Mouse (Mus musculus) hindbrain, postnatal 0 days (tissue): Measurements from ENCODE around the gene Pak4. TPM values are rescaled to one million over a fixed set of nuclear protein-coding genes. Genes with fewer than 3 reads are reported as not detected.

Source experiments
- ATAC-seq: fragments of 200-750 bp; cut with Nextera tagmentation; 2 replicates; pipeline ENCODE4 v1.8.0; 2017; ENCODE audit warnings: mild to moderate bottlenecking, moderate TSS enrichment, moderate library complexity
- DNase-seq: peaks from one replicate; pipeline ENCODE4 v3.0.0-alpha.2; 2015; ENCODE audit warnings: low spot score
- H3K27ac ChIP-seq: fragments of 300-500 bp; sonication (generic); 2 replicates; pipeline ENCODE4 v1.5.1; 2014; ENCODE audit warnings: mild to moderate bottlenecking
- H3K27me3 ChIP-seq: fragments of 300-500 bp; sonication (generic); 2 replicates; pipeline ENCODE4 v1.6.1; 2014; ENCODE audit warnings: low read length, mixed read lengths; ENCODE audit not compliant: insufficient read depth
- H3K36me3 ChIP-seq: fragments of 300-500 bp; sonication (generic); 2 replicates; pipeline ENCODE4 v1.6.1; 2014; ENCODE audit warnings: low read length, mixed read lengths; ENCODE audit not compliant: insufficient read depth
- H3K4me1 ChIP-seq: fragments of 300-500 bp; sonication (generic); 2 replicates; pipeline ENCODE4 v1.6.1; 2014; ENCODE audit warnings: antibody characterized with exemption, low read length, mixed read lengths; ENCODE audit not compliant: insufficient read depth
- H3K4me2 ChIP-seq: fragments of 300-500 bp; sonication (generic); 2 replicates; pipeline ENCODE4 v1.6.1; 2014; ENCODE audit warnings: low read depth, mild to moderate bottlenecking, low read length, moderate library complexity, mixed read lengths
- H3K4me3 ChIP-seq: fragments of 300-500 bp; sonication (generic); 2 replicates; pipeline ENCODE4 v1.5.1; 2014; ENCODE audit warnings: low read length
- H3K9ac ChIP-seq: fragments of 300-500 bp; sonication (generic); replicated peaks from 2 replicates; pipeline ENCODE4 v1.6.1; 2014; ENCODE audit warnings: mild to moderate bottlenecking, low read length, moderate library complexity, mixed read lengths
- H3K9me3 ChIP-seq: fragments of 300-500 bp; sonication (generic); 2 replicates; pipeline ENCODE4 v1.6.1; 2016; ENCODE audit warnings: low read length, mixed read lengths
- CTCF ChIP-seq: IDR thresholded peaks from 2 replicates; pipeline ENCODE4 v1.5.1; 2016; ENCODE audit warnings: antibody characterized with exemption, control low read depth, low read depth
- WGBS: fragments of 180-500 bp; shearing (Covaris S2); extraction: QIAGEN DNeasy Blood & Tissue Kit; methylation state at CpG from one replicate; pipeline ENCODE4 v1.1.7; 2014; 5-methylcytosine and 5-hydroxymethylcytosine counted together
- polyA plus RNA-seq: library from polyadenylated mRNA; unstranded; fragments of >200 nt; fragmentation: Nextera tagmentation; extraction: Ambion mirVana; gene quantifications from 2 replicates; pipeline ENCODE4 v1.2.1, GENCODE M21; 2015
- total RNA-seq: library from RNA; depleted of rRNA; stranded (reverse); fragments of >200 nt; gene quantifications from 2 replicates; pipeline ENCODE4 v1.2.3, GENCODE M21; 2014

Gene Pak4
- total and polyA plus RNA-seq, 2 experiments from 2014 or later = 13.2 to 20.3 TPM

DNA sequence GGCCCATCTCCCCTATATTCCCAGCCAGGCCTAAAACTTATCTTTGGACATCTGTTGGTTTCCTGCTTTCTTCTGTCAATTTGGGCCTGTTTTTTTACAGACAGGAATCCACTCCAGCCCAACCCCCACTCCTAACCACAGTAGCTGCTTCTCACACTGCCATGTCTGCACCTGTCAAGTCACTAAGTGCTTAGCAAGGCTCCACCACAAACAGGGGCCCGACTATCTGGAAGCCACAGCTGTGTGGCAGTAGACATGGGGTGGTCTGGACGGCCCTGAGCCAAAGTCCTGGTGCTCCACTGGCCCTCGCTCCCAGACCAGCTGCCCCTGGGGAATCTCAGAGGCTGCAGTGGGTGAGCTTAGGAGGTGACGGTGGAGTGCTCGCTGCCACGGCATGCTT, 40.3 kb downstream of the Pak4 start:
- Histone ChIP-seq H3K4me3 (no peak overlapping the region), H3K27me3 (no peaks in the 10 kb centered on the region), H3K9me3 (no peaks in the 10 kb centered on the region), H3K36me3 (peaks cover 13% of the 10 kb centered on the region), H3K27ac (no peak overlapping the region), H3K9ac (no peak overlapping the region), H3K4me2 (no peak overlapping the region), H3K4me1 (no peaks in the 10 kb centered on the region)
- whole genome bisulfite sequencing = 76% methylated on average over 6 of the region's 6 CpGs
- ATAC-seq (no peak), DNase-seq (no peak)
- no peak for TF ChIP-seq CTCF

DNA sequence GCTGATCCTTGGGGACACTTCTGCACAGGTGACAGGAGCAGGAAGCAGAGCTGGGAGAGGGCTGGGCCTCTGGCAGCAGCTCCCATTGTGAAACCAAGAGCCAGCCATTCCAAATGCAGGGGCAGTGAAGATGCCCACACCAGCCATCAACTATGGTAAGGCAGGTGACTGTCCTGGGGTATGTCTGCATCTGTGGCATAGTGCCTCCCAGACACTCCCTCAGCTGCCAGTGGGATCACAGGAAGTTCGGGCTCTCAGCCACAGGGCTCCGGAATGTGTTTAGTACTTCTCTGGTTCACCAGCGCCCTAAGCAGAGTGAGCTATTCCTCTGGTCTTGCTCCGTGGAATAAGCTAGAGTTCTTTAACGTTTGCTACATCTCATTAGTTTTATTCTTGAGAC, 40.9 kb downstream of the Pak4 start:
- ATAC-seq = no peak
- no peaks in the 10 kb centered on the region for H3K27me3 ChIP-seq
- H3K9ac ChIP-seq = no peak overlapping the region
- H3K4me2 ChIP-seq = no peak overlapping the region
- no peak overlapping the region for H3K4me3 ChIP-seq
- DNase-seq = no peak
- H3K27ac ChIP-seq = no peak overlapping the region
- no peaks in the 10 kb centered on the region for H3K4me1 ChIP-seq
- no peak for TF ChIP-seq CTCF
- no peaks in the 10 kb centered on the region for H3K9me3 ChIP-seq
- H3K36me3 ChIP-seq = peaks cover 13% of the 10 kb centered on the region
- WGBS = 79% methylated on average over 5 of the region's 5 CpGs

DNA sequence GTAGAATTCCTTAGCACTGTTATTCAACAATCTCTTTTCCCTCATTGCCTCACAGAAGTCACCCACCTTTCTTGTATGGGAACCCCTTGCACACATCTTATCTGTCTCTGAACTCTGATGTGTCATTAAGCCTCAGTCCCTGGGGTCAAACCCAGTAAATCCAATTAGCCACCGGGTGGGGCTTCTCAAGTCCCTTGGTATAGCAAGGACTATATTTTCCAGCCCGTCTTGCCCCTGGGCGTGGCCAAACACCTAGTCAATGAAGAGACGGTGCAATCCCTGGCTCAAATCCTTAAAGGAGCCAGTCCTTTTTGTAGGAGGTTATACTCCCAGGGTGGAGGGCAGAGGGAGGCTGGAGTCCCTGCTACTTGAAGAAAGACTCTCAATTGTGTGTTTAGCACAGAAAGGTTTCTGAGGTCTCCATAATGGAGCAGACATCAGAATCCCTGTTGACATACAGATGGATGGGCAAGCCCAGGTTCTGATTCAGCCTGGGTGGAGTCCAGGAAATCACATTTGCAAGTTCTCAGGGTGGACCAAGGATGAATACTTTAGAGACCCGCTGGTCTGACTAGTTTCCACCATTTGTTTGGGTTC, 41.9 kb downstream of the Pak4 start:
- H3K4me3 ChIP-seq = no peak overlapping the region
- no peak overlapping the region for H3K27ac ChIP-seq
- H3K36me3 ChIP-seq = peaks cover 8% of the 10 kb centered on the region
- no peaks in the 10 kb centered on the region for H3K27me3 ChIP-seq
- no peak for ATAC-seq
- no peaks in the 10 kb centered on the region for H3K9me3 ChIP-seq
- H3K9ac ChIP-seq = no peak overlapping the region
- DNase-seq = no peak
- 24% methylated on average over 5 of the region's 5 CpGs for WGBS
- TF ChIP-seq CTCF = no peak
- H3K4me2 ChIP-seq = no peak overlapping the region
- no peaks in the 10 kb centered on the region for H3K4me1 ChIP-seq

DNA sequence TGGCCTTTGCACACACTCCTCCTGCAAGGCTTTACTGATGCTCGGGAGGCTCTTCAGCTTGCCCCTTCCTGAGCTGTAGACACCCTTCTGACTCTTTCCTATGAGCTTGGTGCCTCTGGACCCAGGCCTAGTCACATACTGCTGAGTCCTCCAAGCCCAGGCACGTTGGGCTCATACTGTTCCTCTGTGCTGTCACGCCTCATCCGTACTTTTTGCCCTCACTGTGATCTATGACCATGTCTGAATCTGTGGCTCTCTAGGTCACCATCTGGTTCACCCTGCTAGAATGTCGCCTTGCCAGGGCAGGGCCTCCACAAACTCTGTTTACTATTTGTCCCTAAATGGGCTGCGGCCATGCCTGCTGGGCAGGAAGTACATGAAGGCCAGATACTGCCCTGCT, 44.9 kb downstream of the Pak4 start:
- Histone ChIP-seq H3K27ac (no peak overlapping the region), H3K4me2 (no peak overlapping the region), H3K9ac (no peak overlapping the region), H3K4me3 (no peak overlapping the region), H3K9me3 (no peaks in the 10 kb centered on the region), H3K27me3 (no peaks in the 10 kb centered on the region), H3K4me1 (no peaks in the 10 kb centered on the region), H3K36me3 (no peaks in the 10 kb centered on the region)
- WGBS = 91% methylated on average over 6 of the region's 6 CpGs
- no peak for ATAC-seq
- no peak for TF ChIP-seq CTCF
- DNase-seq = no peak

DNA sequence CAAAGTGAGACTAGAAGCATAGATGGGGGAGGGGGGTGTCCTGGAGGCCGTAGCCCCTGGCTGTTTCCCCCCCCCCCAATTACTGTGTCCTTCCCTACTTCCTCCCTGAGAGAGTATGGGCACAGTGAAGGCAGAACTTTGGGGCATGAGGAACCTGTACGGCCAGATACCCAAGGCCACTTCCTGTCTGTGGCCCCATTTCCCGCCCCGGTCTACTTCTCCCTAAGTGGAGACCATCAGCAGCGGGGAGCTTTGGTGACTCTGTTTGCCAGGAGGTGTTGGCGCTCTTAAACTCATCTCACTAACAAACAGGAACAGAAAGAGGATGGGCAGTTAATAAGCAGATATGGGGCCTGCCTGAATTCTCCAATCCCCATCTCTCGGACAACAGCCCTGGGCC, 50.4 kb downstream of the Pak4 start:
- peaks cover 10% of the 10 kb centered on the region; the same call in 1 of the 2 replicates for H3K27me3 ChIP-seq
- no peak for ATAC-seq
- no peak for DNase-seq
- H3K36me3 ChIP-seq = no peaks in the 10 kb centered on the region
- TF ChIP-seq CTCF = no peak
- no peak overlapping the region for H3K4me2 ChIP-seq
- no peaks in the 10 kb centered on the region for H3K9me3 ChIP-seq
- no peaks in the 10 kb centered on the region for H3K4me1 ChIP-seq
- no peak overlapping the region for H3K4me3 ChIP-seq
- H3K27ac ChIP-seq = no peak overlapping the region
- H3K9ac ChIP-seq = no peak overlapping the region
- 67% methylated on average over 7 of the region's 7 CpGs for WGBS

DNA sequence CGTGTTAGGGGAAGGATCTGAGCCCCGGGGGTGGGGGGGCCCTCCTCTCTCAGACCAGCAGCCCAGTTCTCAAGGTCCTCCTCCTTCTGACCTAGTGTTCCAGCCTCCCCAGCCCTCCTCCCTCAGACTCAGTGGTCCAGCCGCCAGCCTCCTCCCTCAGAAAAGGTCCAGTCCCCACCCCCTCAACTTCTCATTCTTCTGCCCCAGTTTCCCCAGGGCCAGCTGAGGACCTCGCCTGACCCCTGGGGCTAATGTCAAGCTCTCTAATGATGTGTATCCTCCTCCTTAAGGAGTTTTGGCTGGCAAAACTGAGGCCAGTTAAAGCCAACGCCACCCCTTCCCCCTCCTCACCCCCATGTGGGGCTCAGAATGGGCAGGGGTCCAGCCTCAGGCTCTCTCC, 50.8 kb downstream of the Pak4 start, which contains the start of gene Nccrp1:
Gene Nccrp1 (minus strand): TSS at position 101 of the 400 bp plus-strand sequence.
- ATAC-seq (no peak), DNase-seq (no peak)
- WGBS = 4% methylated on average over 5 of the region's 5 CpGs

DNA sequence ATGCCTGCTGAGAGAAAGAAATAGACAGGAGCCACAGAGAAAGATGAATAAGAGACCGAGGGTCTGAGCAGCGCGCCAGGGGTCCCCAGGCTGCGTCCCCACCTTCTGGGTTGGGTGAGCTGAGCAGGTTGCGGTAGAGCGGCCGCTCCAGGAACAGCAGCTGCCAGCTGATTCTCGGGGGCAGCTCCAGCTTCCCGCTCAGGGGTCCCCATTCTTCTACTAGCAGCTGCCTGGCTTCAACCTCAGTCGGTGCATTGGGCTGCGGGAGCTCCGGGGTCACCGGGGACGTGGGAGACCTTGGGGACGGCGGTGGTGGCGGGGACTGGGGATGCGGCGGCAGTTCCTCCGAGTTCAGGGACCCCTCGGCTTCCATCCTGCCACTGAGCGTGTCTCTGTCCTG, 51.3 kb downstream of the Pak4 start:
- under 1% methylated on average over 19 of the region's 22 CpGs for WGBS
- H3K36me3 ChIP-seq = no peaks in the 10 kb centered on the region
- peaks cover 10% of the 10 kb centered on the region; the same call in 1 of the 2 replicates for H3K27me3 ChIP-seq
- ATAC-seq (no peak; the same call in 1 of the 2 replicates), DNase-seq (no peak)
- no peaks in the 10 kb centered on the region for H3K9me3 ChIP-seq
- H3K9ac ChIP-seq = no peak overlapping the region
- H3K4me2 ChIP-seq = peak overlapping the region; percentile 55
- no peaks in the 10 kb centered on the region for H3K4me1 ChIP-seq
- H3K27ac ChIP-seq = no peak overlapping the region
- H3K4me3 ChIP-seq = peak overlapping the region; percentile 26
- TF ChIP-seq CTCF = no peak

More for the DNA sequence above, 50.8 kb downstream of the Pak4 start, which contains the start of gene Nccrp1:
- Histone ChIP-seq H3K36me3 (no peaks in the 10 kb centered on the region), H3K9me3 (no peaks in the 10 kb centered on the region), H3K27me3 (peaks cover 10% of the 10 kb centered on the region; the same call in 1 of the 2 replicates), H3K4me1 (no peaks in the 10 kb centered on the region), H3K9ac (no peak within 1 kb of the TSS), H3K4me3 (peak within 1 kb of the TSS; percentile 26), H3K27ac (no peak within 1 kb of the TSS), H3K4me2 (peak within 1 kb of the TSS; percentile 55)
- no peak for TF ChIP-seq CTCF
